Mouse (Mus musculus): ENCODE measurements around the gene Hhat. TPM values are rescaled to one million over a fixed set of nuclear protein-coding genes. Genes with fewer than 3 reads are reported as not detected.
A peak's percentile ranks its signal among the peaks of the same experiment; 100 is the strongest.

Hhat gene
- not detected in 2 replicates for polyA plus RNA-seq (2012; ENCODE audit: insufficient read depth, insufficient read length, low replicate concordance, missing spikeins)

GRCm38 (mm10) chr1:192770495-192771331 lies at the start of gene Hhat:
Hhat (minus strand) TSS chr1:192771223.
- under 1% methylated on average over 70 of the region's 70 CpGs for WGBS
- H3K4me3 ChIP-seq (ENCODE audit: insufficient read depth, low read depth, low read length), result peak within 1 kb of the TSS; percentile 62
- TF ChIP-seq POLR2A (IDR thresholded peaks at IDR 0.05; ENCODE audit: insufficient read depth, low read depth, low read length) (peak; percentile 64), CTCF (IDR thresholded peaks at IDR 0.05; ENCODE audit: insufficient read depth, low read depth, low read length) (no peak)
- H3K4me1 ChIP-seq (ENCODE audit: control insufficient read depth, insufficient read depth, low read length), result peaks cover 3% of the 10 kb centered on the region
- H3K27ac ChIP-seq (ENCODE audit: insufficient read depth, low read depth, low read length), result peak within 1 kb of the TSS; percentile 82

- no peak overlapping the region for H3K4me3 ChIP-seq (ENCODE audit: insufficient read depth, low read depth, low read length)
- TF ChIP-seq POLR2A (IDR thresholded peaks at IDR 0.05; ENCODE audit: insufficient read depth, low read depth, low read length), result no peak
- TF ChIP-seq CTCF (IDR thresholded peaks at IDR 0.05; ENCODE audit: insufficient read depth, low read depth, low read length), result no peak
- WGBS, result 90% methylated on average over 5 of the region's 5 CpGs
- peaks cover 9% of the 10 kb centered on the region for H3K4me1 ChIP-seq (ENCODE audit: control insufficient read depth, insufficient read depth, low read length)
- H3K27ac ChIP-seq (ENCODE audit: insufficient read depth, low read depth, low read length), result no peak overlapping the region
These were observed 47.3 kb upstream of the Hhat start for GRCm38 (mm10) chr1:192818334-192818733.

DNA sequence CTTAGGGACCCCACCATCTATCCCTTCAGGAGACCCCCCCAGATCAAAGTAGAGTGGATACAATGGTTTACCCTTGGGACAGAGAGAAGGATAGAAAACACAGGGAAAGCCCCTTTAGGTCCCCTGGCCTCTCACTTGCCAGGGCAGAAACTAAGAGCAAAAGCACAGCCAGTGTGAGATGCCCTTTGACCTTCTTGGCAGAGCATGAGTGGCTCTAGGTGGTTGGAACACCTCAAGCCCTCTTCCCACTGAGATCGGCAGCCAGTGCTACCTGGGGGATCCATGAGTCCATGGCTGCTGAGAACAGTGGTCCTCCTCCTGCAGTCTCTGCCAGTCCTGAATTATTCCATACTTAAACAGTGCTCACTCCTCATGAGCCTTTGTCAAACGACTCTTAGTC lies 44.8 kb upstream of the Hhat start:
- TF ChIP-seq POLR2A (IDR thresholded peaks at IDR 0.05; ENCODE audit: insufficient read depth, low read depth, low read length) (no peak), CTCF (IDR thresholded peaks at IDR 0.05; ENCODE audit: insufficient read depth, low read depth, low read length) (no peak)
- 68% methylated on average over 2 of the region's 2 CpGs for WGBS
- Histone ChIP-seq H3K4me1 (ENCODE audit: control insufficient read depth, insufficient read depth, low read length) (0 out of 2 replicates have a peak, but pooled peaks cover 2% of the 10 kb centered on the region), H3K27ac (ENCODE audit: insufficient read depth, low read depth, low read length) (no peak overlapping the region), H3K4me3 (ENCODE audit: insufficient read depth, low read depth, low read length) (no peak overlapping the region)

DNA sequence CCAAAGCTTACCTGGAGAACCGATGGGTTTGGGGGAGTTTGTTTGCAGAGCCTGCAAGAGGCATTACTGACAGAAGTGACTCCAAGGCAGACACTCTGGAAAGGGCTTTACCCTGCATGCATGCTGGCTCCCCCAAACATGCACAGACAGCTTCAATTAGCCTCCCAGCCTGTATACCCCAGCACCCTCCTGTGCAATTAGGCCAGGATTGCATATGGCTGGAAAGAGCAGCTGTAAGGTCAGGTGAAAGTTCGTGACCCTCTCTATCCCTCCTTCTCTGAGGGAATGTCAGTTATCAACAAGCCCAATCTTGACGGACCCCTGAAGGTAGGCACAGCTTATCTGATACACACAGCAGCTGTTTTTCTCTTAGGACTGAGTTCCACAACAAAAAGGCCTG lies 43.7 kb upstream of the Hhat start:
- TF ChIP-seq POLR2A (IDR thresholded peaks at IDR 0.05; ENCODE audit: insufficient read depth, low read depth, low read length) (no peak), CTCF (IDR thresholded peaks at IDR 0.05; ENCODE audit: insufficient read depth, low read depth, low read length) (no peak)
- Histone ChIP-seq H3K27ac (ENCODE audit: insufficient read depth, low read depth, low read length) (no peak overlapping the region), H3K4me1 (ENCODE audit: control insufficient read depth, insufficient read depth, low read length) (0 out of 2 replicates have a peak, but pooled peaks cover 2% of the 10 kb centered on the region), H3K4me3 (ENCODE audit: insufficient read depth, low read depth, low read length) (no peak overlapping the region)
- 68% methylated on average over 3 of the region's 3 CpGs for whole genome bisulfite sequencing

DNA sequence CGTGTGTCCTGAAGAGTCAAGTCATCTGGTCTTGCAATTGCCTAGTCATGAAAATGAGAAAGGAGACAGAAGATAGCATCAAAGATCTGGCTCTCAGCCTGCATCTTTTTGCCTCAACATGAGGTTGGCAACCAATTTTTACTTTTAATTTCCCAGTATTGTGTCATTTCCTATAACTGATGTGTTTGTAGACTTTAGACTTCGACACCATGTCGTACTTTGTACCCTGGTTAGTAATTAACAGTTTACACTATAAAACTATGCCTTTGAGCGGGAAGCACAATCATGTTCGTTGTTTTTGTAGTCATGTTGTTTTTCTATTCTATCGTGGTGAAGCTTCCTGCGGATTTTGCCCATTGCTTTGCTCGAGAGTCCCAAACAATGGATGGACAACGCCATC lies 41.7 kb upstream of the Hhat start:
- no peak overlapping the region for H3K4me3 ChIP-seq (ENCODE audit: insufficient read depth, low read depth, low read length)
- WGBS, result 74% methylated on average over 9 of the region's 9 CpGs
- no peak overlapping the region for H3K27ac ChIP-seq (ENCODE audit: insufficient read depth, low read depth, low read length)
- no peak for TF ChIP-seq CTCF (IDR thresholded peaks at IDR 0.05; ENCODE audit: insufficient read depth, low read depth, low read length)
- TF ChIP-seq POLR2A (IDR thresholded peaks at IDR 0.05; ENCODE audit: insufficient read depth, low read depth, low read length), result no peak
- H3K4me1 ChIP-seq (ENCODE audit: control insufficient read depth, insufficient read depth, low read length), result no peaks in the 10 kb centered on the region

DNA sequence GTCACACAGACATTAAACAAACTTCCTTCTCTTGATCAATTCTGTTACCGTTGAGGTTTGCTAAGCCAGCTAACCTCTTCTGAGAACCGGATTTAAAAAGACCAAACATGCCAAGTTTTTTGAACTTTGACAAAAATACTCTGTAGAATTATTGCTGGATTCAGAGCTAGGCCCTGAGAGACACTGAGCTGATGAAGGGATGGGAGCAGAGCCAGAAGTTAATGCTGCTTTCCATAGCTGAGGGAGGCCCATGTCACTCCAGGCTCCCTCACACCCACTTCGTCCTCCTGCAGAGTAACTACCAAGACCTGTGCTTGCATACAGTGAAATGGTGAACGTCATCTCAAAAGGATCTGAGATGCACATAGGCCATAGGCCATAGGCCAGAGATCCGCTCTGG lies 41.3 kb upstream of the Hhat start:
- Histone ChIP-seq H3K4me3 (ENCODE audit: insufficient read depth, low read depth, low read length) (no peak overlapping the region), H3K27ac (ENCODE audit: insufficient read depth, low read depth, low read length) (no peak overlapping the region), H3K4me1 (ENCODE audit: control insufficient read depth, insufficient read depth, low read length) (no peaks in the 10 kb centered on the region)
- TF ChIP-seq CTCF (IDR thresholded peaks at IDR 0.05; ENCODE audit: insufficient read depth, low read depth, low read length) (no peak), POLR2A (IDR thresholded peaks at IDR 0.05; ENCODE audit: insufficient read depth, low read depth, low read length) (no peak)
- WGBS, result 83% methylated on average over 5 of the region's 5 CpGs

DNA sequence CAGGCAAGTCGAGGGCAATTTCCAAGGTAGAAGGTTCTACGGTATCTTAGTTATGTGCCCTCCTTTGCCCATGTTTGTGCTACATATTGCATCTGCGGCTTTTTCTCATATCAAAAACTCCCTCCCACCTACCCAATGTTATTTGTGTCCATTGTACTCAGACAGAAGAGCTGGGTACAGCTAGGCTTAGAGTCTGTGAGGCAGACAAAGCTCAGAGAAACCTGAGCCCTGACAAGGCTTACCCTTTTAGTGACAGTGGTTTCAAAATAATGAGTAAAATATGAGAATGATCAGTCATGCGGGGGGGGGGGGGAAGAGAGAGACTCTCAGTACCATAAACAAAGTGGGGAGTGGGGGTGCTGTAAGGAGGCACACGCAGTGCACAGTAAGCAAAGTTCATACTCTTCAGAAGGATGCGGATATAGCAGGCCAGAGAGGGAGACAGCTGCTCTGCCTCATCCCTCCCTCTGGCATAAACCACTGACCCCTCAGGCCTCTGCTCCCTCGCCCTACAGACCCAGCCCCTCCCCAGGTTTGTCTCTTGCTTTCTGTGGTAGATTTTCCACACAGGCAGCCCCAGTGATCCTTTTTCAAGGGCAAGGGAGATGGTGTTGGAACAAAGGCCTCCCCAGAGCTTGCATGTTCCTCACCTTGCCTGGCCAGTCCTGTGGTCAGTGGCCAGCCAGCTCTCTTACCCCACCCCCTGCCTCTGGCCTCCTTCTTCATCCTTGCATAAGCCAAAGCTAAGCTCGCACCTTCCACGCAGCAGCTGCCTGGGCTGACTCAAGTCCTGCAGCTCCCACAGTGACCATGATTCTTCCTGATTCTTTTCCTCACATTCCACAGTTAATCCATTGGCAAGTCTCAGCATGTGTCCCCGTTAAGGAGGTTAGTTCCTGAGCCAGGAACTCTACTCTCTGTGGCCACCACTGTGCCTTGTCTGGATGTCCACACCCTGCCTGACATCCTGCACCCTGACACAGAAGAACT lies 35.4 kb upstream of the Hhat start:
- no peak overlapping the region for H3K4me3 ChIP-seq (ENCODE audit: insufficient read depth, low read depth, low read length)
- WGBS, result 71% methylated on average over 10 of the region's 10 CpGs
- H3K4me1 ChIP-seq (ENCODE audit: control insufficient read depth, insufficient read depth, low read length), result no peaks in the 10 kb centered on the region
- H3K27ac ChIP-seq (ENCODE audit: insufficient read depth, low read depth, low read length), result no peak overlapping the region
- TF ChIP-seq POLR2A (IDR thresholded peaks at IDR 0.05; ENCODE audit: insufficient read depth, low read depth, low read length) (no peak), CTCF (IDR thresholded peaks at IDR 0.05; ENCODE audit: insufficient read depth, low read depth, low read length) (no peak)

- H3K4me1 ChIP-seq (ENCODE audit: control insufficient read depth, insufficient read depth, low read length), result peaks cover 27% of the 10 kb centered on the region
- no peak overlapping the region for H3K27ac ChIP-seq (ENCODE audit: insufficient read depth, low read depth, low read length)
- 77% methylated on average over 8 of the region's 8 CpGs for WGBS
- no peak overlapping the region for H3K4me3 ChIP-seq (ENCODE audit: insufficient read depth, low read depth, low read length)
- TF ChIP-seq POLR2A (IDR thresholded peaks at IDR 0.05; ENCODE audit: insufficient read depth, low read depth, low read length), result no peak
- no peak for TF ChIP-seq CTCF (IDR thresholded peaks at IDR 0.05; ENCODE audit: insufficient read depth, low read depth, low read length)
These were observed 29.3 kb upstream of the Hhat start for GRCm38 (mm10) chr1:192800338-192800737.

Data from olfactory bulb, adult 2 months (tissue).